Mouse (Mus musculus) natural killer cell, adult 2 months (primary cell): ENCODE results near the gene Jagn1.

Experiments
- DNase-seq, 2 experiments: peaks; one replicate each; pipeline ENCODE4 v3.0.0; 2022; ENCODE audit warnings: low spot score in 2 of 2

Gene Jagn1

DNA sequence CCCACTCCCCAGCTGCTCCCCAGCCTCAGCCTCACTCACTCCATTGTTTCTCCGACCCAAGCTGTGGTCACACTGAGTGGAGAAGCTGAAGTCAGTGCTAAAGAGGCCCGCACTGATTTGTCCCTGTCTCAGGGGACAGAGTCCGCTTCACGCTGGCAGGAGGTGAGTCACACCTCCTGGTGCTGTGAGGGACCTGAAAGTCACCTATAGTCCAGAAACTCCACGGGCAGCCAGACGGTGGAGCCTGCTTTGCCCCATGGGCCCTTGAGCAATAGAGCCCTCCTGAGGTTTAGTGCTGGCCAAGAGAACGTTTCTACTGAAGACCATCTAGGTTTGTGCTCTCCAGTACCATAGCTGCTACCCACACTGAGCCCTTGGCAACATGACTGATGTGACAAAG lies 7.7 kb upstream of the Jagn1 start:
- DNase-seq = no peak

DNA sequence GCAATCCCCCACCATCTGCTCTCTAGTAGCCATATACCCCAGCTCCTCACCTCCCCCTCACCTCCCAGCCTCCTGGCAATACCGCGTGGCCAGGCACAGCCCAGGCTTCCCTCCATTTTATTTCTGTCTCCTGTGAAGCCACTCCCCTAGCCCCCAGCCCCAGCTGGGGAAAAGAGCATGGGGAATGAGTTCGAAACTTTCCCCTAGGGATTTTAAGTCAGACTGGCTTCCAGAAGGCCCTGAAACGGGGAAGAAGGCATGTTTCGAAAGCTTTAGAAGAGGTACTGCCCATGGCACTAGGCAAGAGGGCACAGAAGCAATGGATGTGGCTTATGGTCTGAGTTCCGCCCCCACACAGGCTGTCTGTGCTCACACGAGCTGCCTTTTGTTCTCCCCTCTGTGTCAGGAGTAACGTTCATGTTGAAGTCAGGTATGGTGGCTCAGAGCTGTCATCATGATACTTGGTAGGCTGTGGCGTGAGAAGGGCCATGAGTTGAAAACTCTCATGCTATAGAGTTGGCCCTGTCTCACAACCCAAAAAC lies 6.6 kb upstream of the Jagn1 start, which contains the start of gene Cidec:
Gene Cidec (minus strand): TSS at position 97 of the 542 bp plus-strand sequence.
- DNase-seq = no peak

DNA sequence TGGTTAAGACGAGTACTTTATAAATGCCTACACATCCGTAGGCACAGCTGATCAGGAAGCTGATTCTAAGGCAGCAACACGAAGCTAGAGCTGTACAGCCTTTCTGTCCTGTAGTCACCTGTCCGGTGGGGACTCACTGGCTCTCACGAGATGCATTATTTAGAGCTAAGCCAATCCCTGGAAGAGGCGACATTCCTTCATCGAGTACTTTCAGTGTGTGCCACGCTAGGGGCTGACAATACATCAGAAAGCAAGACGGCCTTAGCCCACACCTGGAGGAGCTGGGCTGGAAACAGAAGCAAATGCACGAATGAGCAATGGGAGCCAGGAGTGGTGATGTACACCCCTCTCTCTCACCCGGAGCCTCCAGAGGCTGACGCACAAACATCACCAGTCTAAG lies 5.2 kb upstream of the Jagn1 start:
- no peak for DNase-seq

GRCm38 (mm10) chr6:113438721-113439430 lies 3.5 kb upstream of the Jagn1 start:
- DNase-seq = no peak

- DNase-seq = no peak
These were observed 1.7 kb upstream of the Jagn1 start for GRCm38 (mm10) chr6:113440686-113441085.

GRCm38 (mm10) chr6:113441147-113441680 lies 1.2 kb upstream of the Jagn1 start:
- peak; percentile 75 to 77 for DNase-seq

- DNase-seq = no peak
These were observed 305 bp upstream of the Jagn1 start for GRCm38 (mm10) chr6:113442087-113442441.

DNA sequence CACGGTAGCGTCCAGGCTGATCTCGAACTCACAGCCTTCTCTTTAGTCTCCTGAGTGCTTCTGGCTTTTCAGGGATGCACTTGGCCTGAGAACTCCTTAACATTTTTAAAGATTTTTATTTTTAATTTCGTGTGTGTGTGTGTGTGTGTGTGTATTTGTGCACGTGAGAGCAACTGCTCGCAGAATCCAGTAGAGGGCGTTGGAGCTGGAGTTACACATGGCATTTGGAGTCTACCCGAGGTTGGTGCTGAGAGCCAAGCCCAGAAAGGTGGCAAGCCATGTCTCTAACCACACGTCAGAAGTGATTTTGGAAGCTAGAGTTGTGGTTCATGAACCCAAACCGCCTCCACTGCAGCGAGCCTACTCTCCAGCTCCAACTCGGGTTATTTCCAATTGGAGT lies 722 bp downstream of the Jagn1 start:
- peak; percentile 8 to 24 for DNase-seq

DNA sequence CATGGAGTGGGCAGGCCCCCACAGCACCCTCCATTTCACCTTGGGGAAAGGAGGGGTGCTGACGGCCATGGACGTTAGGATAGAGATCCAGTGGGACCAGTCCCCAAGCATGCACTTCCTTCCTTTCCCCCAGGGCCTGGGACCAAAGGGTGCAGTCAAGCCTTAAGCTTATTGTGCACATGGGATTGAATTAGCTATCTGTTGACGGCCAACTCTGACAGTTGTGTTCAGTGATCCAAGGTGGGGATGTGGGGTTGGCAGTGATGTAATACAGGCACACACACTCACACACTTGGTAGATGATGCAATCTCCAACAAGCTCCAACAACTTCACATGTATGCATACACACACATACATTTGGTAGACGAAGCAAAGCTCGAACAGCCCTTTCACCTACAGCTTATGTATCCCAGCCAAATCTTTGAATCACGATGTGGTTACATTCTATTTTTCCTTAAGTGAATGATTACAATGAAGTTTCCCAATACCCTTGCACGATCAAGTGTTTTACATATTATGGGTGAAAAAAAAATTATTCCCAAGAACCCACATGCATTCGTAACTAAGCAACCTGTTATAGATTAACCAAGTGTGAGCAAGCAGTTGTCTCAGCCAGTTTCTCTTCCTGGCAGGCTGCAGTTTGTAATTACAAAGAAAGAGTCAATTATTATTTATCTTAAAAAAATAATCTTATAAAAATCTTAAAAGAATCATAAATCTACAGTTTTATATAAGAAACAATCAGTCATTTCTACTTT lies 2.0 kb downstream of the Jagn1 start:
- no peak for DNase-seq

DNA sequence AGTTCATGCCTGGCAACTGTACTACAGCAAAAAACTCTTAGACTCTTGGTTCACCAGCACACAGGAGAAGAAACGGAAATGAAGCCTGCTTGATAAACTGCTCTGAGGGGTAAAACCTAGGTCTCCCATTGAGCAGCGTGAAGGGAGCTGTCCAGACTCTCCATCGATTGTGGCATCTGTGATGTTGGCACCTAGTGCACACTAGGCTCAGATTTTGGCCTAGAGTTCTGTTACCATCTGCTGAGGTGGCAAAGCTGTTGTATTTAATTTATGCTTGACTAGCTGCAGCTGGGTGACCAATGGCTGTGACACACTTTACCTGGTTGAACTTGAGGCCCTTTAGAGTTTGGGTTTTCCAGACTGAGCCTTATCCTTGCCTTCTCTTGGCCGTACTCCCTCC lies 5.3 kb downstream of the Jagn1 start:
- no peak for DNase-seq

DNA sequence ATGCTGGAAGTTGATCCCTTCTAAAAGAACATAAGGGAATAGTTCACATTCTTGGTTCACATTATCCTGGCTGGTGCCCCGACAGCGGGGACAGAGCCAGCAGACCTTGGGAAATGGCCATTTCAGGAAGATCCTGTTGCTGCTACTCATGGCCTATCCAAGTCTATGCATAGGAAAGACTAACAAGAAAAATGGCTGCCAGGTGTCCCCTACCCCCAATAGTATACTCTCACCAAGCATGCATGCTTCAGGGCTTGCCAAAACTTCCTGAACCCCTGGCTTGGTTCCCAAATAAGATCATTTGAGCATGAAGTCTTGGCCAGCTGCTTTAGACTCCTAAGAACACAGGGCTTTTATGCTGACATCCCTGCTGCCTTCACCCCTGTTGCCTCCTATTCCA lies 9.5 kb downstream of the Jagn1 start:
- no peak for DNase-seq

- no peak for DNase-seq
These were observed 12.6 kb downstream of the Jagn1 start for GRCm38 (mm10) chr6:113455007-113455406.

DNA sequence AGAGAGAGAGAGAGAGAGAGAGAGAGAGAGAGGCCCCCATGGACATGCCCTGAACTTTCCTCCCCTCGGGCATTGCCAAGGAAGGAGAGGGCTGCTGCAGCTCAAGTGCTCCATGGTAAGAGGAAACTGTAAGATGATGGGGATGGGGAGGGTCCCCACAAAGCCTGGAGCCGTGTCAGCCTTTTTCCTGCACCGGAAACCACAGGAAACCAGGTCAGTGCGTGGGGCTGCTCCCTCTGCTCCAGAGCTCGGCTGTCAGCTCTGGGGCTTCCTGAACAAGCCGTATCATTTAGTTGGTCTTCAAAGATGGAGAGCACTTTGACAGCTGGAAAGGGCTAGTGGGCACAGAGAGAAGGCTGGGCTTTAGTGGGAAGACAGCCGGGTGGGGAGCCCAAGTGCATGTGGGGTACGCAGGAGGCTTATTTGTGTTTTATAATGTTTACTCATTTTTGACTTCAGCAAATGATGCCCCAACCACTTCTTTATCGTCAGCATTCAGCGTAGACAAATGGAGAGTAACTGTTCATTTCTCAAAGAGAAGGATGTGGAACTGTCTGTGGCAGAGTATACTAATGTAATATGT lies 15.7 kb downstream of the Jagn1 start, which contains the start of gene Il17re:
Gene Il17re (plus strand): TSS at position 533 of the 583 bp plus-strand sequence.
- no peak for DNase-seq

- no peak for DNase-seq
These were observed 16.3 kb downstream of the Jagn1 start for GRCm38 (mm10) chr6:113458635-113459034.

DNA sequence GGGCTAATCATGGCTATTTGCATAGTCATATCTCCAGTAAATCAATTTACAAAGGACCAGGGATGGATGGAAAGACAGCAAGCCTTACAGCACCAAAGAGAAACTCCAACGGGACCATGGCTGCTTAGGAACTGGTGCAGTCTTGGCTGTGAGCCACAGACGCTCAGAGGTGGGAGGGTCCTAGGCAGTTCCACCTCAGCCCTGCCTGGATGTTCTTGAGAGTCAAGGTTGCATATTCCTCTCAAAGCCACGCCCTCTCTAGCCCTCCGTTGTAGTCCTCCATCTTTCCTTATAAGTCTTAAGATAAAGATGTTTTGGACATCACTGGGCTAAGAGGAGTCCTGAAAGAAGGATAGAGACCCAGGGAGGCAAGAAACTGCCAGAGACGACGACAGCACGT lies 21.7 kb downstream of the Jagn1 start:
- DNase-seq = no peak

GRCm38 (mm10) chr6:113465602-113466001 lies 23.2 kb downstream of the Jagn1 start:
- DNase-seq = no peak

DNA sequence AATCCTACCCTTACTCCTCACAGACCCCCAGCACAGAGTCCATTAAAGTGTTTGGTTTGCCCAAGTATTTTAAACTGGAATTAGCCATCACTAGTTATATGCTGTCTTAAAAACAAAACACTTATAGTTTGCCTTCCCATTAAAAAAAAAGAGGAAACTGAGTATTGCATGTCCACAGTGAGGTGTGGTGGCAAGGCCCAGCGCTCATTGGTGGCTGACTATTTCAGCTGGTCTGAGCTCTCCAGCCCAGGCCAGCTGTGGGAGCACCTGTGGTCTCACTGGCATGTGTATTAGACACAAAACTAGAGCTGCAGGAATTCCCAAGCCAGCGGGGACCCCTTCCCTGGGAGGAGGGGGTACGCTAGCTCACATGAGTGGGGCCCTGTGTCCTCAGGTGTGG lies 26.1 kb downstream of the Jagn1 start:
- DNase-seq = no peak

GRCm38 (mm10) chr6:113469021-113469420 lies 26.7 kb downstream of the Jagn1 start:
- peak; percentile 64 to 77 for DNase-seq

GRCm38 (mm10) chr6:113469432-113469831 lies 27.1 kb downstream of the Jagn1 start:
- DNase-seq = peak; percentile 30 to 50

DNA sequence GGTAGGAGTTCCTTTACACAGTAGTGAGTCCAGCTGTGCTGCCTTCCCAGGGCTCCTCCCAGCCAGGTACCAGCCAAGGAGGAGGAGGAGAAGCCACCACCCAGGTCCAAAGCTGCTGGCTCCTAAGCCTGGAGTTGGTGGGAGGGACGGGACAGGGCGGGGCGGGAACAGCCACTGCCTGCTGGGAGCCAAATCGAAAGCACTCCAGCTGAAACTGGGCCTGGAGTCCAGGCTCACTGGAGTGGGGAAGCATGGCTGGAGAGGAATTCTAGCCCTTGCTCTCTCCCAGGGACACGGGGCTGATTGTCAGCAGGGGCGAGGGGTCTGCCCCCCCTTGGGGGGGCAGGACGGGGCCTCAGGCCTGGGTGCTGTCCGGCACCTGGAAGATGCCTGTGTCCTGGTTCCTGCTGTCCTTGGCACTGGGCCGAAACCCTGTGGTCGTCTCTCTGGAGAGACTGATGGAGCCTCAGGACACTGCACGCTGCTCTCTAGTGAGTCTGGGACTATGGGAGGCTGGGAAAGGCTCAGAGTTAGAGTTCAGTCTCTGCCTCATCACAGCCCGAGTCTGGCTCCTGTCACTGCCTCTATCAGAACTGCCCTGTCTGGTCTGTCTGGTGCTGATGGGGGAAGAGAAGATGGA lies 29.0 kb downstream of the Jagn1 start, which contains the start of gene Il17rc:
Gene Il17rc (plus strand): TSS at position 131 of the 640 bp plus-strand sequence.
- no peak for DNase-seq

DNA sequence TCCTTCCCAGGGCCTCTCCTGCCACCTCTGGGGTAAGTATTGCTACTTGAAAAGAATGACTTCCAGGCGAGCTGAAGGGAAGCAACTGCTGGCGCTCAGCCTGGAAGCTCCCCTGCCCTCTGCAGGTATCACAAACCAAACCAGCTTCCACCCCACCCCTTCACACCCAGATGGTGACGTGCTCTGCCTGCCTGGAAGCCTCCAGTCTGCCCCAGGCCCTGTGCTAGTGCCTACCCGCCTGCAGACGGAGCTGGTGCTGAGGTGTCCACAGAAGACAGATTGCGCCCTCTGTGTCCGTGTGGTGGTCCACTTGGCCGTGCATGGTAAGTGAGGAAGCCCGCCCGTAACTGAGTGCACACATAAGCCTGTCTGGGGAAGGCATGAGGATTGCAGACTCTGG lies 29.7 kb downstream of the Jagn1 start:
- DNase-seq = no peak

GRCm38 (mm10) chr6:113473246-113473645 lies 30.9 kb downstream of the Jagn1 start:
- DNase-seq = no peak
